Mouse (Mus musculus) heart, postnatal 25 days (tissue): Measurements from ENCODE around the gene Slc23a4. TPM values are rescaled to one million over a fixed set of nuclear protein-coding genes. Genes with fewer than 3 reads are reported as not detected.

Source experiments
- DNase-seq: peaks from one replicate; pipeline ENCODE4 v3.0.0; 2022; ENCODE audit warnings: low spot score
- intact Hi-C: fragments of 180-260 bp; cut with DNase I; formaldehyde crosslinking; loops from one replicate; pipeline ENCODE4 v1.15.1; 2025
- total RNA-seq, 2 experiments: library from RNA; stranded (reverse); gene quantifications; 2 replicates each; pipeline ENCODE4 v1.2.3; 2021

Slc23a4 gene
- total RNA-seq, 2 experiments from 2014 or later, result 0.23 to 0.50 TPM

GRCm38 (mm10) chr6:34964550-34964949, 23.7 kb downstream of the Slc23a4 start:
- no peak for DNase-seq
- intact Hi-C loops, result no loop called here

GRCm38 (mm10) chr6:34959131-34959530, 29.1 kb downstream of the Slc23a4 start:
- DNase-seq, result no peak
- intact Hi-C loops, result no loop called here

DNA sequence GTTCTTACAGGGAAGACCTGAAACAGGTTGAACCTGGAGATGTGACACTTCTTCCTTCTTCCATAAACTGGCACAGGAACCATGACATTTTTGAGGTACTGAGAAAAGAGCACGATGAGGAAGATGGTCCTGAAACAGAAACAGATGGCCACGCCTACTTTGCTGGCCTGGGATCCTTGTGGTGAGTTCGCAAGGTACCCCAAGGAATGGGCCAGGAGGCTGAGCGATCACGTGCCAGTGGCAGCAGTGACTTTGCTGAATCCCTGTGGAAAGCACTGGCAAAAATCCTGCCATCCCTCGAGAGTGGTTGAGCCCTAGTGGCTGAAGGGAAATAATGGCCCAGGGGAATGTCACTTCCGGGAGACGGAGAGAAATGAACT, 32.4 kb downstream of the Slc23a4 start:
- intact Hi-C loops, result no loop called here
- no peak for DNase-seq

DNA sequence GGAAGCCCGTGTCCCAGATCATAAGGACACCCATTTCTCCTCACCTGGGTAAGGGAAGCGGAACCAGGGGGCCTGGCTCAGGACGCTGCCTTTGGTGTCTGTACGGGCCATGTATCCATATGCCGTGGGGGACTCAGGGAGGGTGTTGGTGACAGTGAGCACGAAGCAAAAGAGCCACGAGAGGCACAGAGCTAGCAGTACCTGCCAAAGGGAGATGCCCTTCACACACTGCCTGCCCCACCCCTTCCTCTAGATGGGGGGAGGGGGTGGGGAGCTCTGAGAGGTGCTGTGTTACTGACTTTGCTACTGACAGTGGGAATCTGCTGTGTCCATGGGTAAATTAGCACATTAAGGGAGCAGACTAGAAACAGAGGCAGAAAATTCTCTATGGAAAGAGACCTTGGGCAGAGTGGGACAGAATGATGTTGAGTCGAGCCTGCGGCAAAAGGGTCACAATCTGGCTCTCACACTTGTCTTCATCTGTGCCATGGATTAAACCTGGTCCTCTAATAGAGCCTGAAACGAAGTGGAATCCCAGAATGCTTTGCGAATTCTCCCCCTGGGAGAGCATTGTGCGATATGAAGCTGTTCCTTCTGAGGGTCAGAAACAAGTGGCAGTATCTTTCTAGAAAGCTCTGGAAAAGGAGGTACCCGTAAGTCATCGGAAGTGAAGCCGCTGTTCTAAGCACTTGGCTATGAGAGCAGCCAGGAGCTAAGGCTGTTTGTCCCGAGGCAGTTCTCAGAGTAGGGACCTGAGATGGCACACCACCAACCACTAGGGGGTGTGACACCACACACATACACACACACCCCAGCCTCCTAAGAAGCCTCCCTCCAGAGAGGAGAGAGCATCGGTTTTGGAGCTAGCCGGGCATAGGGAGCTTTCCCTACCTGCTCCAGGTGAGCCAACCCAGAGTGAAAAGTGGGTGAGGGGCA, 33.0 kb downstream of the Slc23a4 start:
- intact Hi-C loops, result no loop called here
- no peak for DNase-seq

DNA sequence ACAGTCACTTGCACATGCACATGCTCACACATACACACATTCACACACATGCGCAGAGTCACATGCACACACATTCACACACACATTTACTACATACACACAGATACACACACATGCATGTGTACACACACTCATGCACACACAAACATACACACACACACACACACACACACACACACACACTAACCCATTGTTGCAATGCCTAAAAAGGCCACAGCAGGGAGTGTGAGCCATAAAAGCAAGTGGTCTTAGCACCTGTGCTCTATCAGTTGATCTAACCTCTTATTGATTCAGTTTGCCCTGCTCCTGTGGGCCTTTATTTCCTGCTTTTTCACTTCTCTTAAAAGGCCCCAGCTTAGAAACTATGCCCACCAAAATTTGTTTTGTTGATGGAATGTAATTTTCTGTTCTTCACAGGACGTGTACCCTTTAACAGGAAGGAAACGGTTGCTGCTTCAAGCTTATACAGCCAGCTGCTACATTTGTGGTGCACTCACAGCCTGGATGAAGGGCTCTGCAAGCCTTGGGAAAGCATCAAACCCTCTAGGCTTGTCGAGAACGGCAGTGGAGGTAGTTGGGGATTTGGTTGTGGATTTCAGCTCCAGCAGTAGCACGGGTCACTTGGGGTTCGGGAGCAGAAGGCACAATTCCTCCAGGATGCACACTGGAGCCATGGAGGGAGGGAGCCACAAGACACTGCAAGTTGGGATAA, 36.1 kb downstream of the Slc23a4 start:
- no peak for DNase-seq
- intact Hi-C loops, result no loop called here

DNA sequence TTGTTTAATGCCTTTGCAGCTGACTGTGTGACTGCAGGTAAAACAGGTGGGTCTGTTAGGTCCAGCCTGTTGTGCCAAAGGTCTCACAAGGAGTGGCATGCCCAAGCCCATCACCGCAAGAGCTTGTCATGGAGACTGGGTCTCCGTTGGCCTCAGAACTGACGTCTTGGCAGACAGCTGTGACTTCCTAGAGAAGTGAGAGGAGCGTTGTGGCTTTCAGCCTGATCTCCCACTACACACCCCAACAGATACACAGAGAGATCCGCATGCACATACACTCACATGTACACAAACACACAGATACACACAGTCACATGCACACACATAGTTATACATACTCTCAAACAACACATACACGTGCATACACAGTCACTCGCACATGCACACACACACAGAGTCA, 36.7 kb downstream of the Slc23a4 start:
- intact Hi-C loops, result no loop called here
- DNase-seq, result no peak

DNA sequence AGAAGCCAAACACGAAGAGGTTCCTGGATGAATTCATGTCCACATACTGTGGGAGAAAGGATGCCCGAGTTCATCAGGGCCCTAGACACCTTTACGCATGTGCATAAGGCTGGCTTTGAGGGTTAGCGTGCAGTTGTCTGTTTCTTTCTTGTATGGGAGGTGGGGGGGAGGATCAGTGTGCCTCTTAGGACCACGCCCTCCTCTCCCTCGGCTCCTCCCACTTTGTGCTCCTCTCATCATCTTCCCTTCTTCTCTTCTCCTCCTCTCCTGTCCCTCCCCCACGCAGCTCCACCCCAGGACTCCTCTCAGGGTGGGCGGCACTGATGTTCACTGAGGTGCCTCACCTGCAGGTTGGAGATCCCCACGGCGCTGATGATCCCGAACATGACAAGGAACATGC, 39.7 kb downstream of the Slc23a4 start:
- DNase-seq, result no peak
- intact Hi-C loops, result no loop called here

DNA sequence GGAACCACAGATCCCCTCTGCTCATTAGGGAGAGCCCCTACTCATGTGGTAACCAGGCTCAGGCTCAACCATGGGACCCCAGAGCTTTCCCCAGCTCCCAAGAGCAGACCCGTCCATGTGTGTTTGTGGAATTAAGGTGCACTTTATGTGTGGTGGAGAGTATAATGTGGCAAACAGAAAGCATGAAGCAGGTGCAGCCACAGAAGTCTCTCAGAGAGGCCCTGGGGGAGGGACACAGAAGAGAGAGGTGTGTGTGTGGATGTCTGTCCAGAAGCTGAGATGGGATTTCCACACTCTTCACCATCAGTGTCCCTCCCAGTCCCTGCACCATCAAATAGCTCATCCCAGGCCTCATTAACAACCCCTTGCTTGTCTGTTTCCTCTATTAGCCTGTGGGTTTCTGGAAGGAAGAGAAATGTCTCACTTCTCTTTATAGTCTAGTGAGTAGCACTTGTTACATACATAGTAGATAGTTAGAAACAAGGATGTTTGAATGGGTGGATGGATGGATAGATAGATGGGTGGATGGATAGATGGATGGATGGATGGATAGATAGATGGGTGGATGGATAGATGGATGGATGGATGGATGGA, 41.6 kb downstream of the Slc23a4 start:
- intact Hi-C loops, result no loop called here
- no peak for DNase-seq

GRCm38 (mm10) chr6:34943499-34943898, 44.7 kb downstream of the Slc23a4 start:
- no peak for DNase-seq
- intact Hi-C loops, result no loop called here

DNA sequence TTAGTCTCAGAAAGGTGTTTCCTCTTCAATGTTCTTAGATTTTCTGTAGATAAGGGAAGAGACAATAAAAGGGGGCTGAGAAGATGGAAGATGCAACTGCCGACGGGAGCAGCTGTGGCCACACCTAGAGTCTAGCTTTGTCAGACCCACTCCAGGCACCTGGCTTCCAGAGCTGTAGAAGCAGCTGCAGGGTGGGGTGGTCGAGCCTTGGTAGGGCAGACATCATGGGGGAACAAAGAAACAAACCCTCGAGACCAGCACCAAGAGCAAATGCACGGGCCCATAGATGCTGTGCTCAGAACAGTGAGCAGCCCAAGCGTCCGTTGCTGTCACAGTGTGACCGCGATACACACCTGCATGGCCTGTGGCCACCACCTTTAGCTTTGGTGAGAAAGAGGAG, 45.8 kb downstream of the Slc23a4 start:
- DNase-seq, result no peak
- intact Hi-C loops, result no loop called here

DNA sequence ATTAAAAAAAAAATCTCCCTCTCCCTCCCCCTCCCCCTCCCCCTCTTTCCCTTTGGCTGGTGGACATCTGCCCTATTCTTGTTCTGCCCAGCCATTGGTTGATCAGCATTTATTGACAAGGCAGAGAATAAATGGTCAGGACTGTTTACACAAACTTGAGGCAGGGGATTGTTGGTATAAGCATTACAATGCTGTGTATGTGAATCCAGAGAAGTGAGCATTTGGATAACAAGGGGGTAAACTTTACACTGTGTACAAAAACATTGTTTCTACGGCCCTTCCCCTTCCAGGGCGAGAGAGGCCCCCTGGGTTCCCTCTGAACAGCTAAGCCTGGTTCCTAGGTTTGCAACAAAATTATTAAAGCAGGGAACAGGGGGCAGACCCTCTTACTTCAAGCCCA, 46.7 kb downstream of the Slc23a4 start:
- DNase-seq, result no peak
- intact Hi-C loops, result no loop called here

- intact Hi-C loops, result no loop called here
- no peak for DNase-seq
These were observed 48.8 kb downstream of the Slc23a4 start for GRCm38 (mm10) chr6:34939451-34939850.

DNA sequence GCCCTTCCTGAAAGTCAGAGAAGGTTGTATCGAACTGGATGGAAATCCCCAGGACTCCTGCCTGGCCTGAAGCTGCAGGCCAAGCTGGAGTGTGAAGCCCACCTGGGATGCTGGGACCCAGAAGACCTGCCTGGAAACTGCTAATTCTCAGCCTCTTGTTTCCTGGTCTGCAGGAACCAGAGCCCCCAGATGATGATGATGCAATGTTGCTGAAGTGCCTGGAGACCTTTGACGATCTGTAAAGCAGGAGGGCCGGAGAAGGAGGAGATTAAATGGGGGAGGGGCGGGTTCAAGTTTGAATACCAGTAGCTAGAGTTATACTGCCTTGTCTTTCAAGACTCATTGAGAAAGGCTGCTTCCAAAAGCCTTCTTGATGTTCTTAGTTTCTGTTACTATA, 49.3 kb downstream of the Slc23a4 start:
- no peak for DNase-seq
- intact Hi-C loops, result no loop called here

- intact Hi-C loops, result no loop called here
- no peak for DNase-seq
These were observed 49.8 kb downstream of the Slc23a4 start for GRCm38 (mm10) chr6:34938280-34938928.

DNA sequence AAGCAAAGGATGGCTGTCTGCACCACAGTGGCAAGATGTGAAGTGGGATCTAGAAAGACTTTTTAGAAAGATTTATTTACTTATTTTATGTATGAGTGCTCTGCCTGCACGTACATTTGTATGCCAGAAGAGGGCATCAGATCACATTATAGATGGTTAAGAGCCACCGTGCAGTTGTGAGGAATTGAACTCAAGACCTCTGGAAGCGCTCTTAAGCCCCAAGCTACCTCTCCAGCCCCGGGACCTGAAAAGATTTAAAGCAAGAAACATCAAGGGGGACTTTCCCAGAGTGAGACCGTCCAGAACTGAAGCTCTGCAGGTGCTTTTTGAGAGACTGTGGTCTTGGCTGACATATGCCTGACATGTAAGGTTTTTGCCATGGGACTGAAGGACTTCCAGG, 51.5 kb downstream of the Slc23a4 start:
- DNase-seq, result no peak
- intact Hi-C loops, result no loop called here

- intact Hi-C loops, result no loop called here
These were observed 55.6 kb downstream of the Slc23a4 start for GRCm38 (mm10) chr6:34932633-34933032.

DNA sequence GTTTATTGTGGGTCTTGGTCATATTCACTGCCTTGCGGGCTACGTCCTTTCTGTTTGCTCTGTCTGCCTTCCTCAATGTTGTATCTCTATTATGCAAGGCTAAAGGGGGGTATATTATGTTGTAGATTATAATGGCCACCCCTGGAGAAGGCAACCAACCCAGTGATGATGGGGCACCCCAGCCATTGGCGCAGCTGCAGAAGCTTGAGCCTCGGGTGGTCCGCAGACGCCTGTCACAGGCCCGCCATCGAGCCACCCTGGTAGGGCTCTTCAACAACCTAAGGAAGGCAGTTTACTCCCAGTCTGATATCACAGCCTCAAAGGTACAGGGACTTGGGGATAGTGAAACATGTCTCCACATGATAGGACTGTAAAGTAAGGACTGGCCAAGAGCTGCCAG, 60.6 kb downstream of the Slc23a4 start:
- intact Hi-C loops, result loop anchor here (2.0 kb wide), 1 partner anchor 417 kb away; no protein-coding TSS in a partner anchor

More at GRCm38 (mm10) chr6:34932633-34933032, 55.6 kb downstream of the Slc23a4 start:
- no peak for DNase-seq

DNA sequence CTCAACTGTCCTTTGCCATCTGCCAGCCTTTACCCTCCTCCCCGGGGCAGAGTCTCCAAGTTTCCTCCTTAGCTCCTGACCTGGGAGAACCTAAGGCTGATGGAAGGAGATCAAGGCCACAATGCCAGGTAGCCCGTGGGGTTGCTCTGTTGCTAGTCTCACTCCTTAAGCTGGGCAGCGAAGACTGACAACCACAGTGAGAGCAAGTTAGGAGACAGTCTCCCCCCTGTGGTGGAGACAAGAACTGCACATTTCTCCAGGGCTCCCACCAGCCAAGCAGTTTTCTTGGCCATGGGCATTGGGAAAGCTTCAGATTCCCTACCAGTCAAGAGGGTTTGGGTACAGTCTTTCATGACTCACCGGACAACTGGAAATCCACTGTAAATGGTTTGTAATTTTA, 61.0 kb downstream of the Slc23a4 start:
- intact Hi-C loops, result loop anchor here (2.0 kb wide), 1 partner anchor 416 kb away; no protein-coding TSS in a partner anchor
- DNase-seq, result no peak

More for the DNA sequence above, 60.6 kb downstream of the Slc23a4 start:
- no peak for DNase-seq

DNA sequence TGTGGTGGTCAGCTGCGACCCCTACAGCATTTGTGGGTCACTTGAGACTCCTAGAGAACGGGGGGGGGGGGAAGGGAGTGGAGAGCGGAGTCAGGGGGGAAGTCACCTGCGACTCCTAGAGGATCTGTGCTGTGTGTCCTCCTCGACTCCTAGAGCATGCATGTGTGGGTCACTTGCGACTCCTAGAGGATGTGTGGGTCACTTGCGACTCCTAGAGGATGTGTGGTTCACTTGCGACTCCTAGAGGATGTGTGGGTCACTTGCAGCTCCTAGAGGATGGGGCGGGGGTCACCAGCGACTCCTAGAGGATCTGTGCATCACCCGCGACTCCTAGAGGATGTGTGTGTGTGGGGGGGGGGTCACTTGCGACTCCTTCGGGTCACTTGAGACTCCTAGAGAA, 66.3 kb downstream of the Slc23a4 start:
- intact Hi-C loops, result loop anchor here (5.0 kb wide), 2 partner anchors 40 to 160 kb away; no protein-coding TSS in a partner anchor
- DNase-seq, result no peak

GRCm38 (mm10) chr6:34920631-34921030, 67.6 kb downstream of the Slc23a4 start:
- intact Hi-C loops, result loop anchor here (5.0 kb wide), 2 partner anchors 38 to 158 kb away; no protein-coding TSS in a partner anchor
- no peak for DNase-seq
